Mouse (Mus musculus) fat pad, adult 2 months (tissue): ENCODE data around the gene Ufd1.

ENCODE experiments used
- DNase-seq: peaks from one replicate; pipeline ENCODE4 v3.0.0-alpha.2; 2011; ENCODE audit warnings: low read depth, low spot score; ENCODE audit errors: extremely low read depth

Gene Ufd1

DNA sequence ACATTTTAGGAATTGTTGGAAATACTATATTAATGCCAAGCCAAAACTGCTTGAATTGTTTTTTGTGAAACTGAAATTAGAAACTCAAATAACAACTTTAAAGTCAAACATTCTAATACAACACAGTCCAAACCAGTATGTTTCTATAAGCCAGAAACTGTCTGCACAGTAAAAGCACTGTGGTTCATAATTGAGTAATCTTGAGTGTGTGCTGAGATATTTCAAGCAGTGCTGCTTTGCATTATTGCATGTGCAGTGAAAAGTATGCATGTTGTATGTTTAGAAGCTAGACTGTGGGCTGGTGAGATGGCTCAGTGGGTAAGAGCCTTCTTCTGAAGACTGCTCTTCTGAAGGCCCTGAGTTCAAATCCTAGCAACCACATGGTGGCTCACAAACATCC lies 72.5 kb downstream of the Ufd1 start:
- DNase-seq, result no peak
